Mouse (Mus musculus) ES-Bruce4 (cell line): ENCODE data around the gene Hoxc10.

Experiments used
- CTCF ChIP-seq: IDR thresholded peaks from one replicate; pipeline ENCODE4 v1.8.1; 2011; ENCODE audit warnings: low read depth, low read length
- EP300 ChIP-seq: IDR thresholded peaks from 2 replicates; pipeline ENCODE4 v1.6.1; 2011; ENCODE audit warnings: low read depth, low read length; ENCODE audit not compliant: insufficient read depth
- POLR2A ChIP-seq: IDR thresholded peaks from one replicate; pipeline ENCODE4 v1.8.1; 2011; ENCODE audit warnings: low read length; ENCODE audit not compliant: insufficient read depth

- TF ChIP-seq EP300 (peak; percentile 73), CTCF (no peak), POLR2A (no peak)
These were observed 34.8 kb upstream of the Hoxc10 start for GRCm38 (mm10) chr15:102931706-102932358.
